Mouse (Mus musculus): ENCODE results near the gene Mid1.
"Not testable (repeated sequence)": the region's sequence is repeated elsewhere in the genome, so short reads cannot be mapped to it uniquely, and the experiment has no call there.

GRCm38 (mm10) chrX:169989691-169990631 is 305.0 kb downstream of the Mid1 start:
- TF ChIP-seq MAFK (IDR thresholded peaks at IDR 0.05; ENCODE audit: insufficient read depth, low read depth, low read length); ZC3H11A (IDR thresholded peaks at IDR 0.05; ENCODE audit: borderline replicate concordance, low read depth, low read length); HCFC1 (IDR thresholded peaks at IDR 0.05; ENCODE audit: borderline replicate concordance, insufficient read depth, low read length): not testable (repeated sequence)
